Mouse (Mus musculus): ENCODE results near the gene Ebf1.

DNA sequence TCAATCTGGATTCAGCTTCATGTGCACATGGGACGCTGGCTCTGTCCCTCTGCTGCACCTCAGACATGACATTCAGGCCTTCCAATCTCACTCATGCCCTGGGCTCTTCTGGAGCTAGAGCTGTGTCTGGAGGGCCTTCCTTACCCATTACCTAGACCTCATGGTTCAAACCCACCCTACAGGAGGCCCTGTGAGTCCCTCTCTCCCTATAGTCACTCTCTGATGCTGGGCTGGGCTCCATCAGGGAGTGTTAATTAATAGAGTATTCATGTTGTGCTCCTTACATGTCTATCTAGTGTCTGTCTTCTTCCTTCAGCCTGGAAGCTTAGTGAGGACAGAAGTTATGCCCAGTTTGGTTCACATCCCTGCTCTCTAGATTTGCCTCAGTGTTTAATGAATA lies 88.7 kb downstream of the Ebf1 start:
- no peak for TF ChIP-seq CTCF (IDR thresholded peaks at IDR 0.05; ENCODE audit: low read depth)
- no peak for TF ChIP-seq EP300 (IDR thresholded peaks at IDR 0.05; ENCODE audit: low read depth)
